Mouse (Mus musculus): Measurements from ENCODE around the gene Sorcs2. TPM values are rescaled to one million over a fixed set of nuclear protein-coding genes. Genes with fewer than 3 reads are reported as not detected.

Sorcs2 gene
- total RNA-seq, 2 experiments from 2014 or later = 15.6 to 16.0 TPM

DNA sequence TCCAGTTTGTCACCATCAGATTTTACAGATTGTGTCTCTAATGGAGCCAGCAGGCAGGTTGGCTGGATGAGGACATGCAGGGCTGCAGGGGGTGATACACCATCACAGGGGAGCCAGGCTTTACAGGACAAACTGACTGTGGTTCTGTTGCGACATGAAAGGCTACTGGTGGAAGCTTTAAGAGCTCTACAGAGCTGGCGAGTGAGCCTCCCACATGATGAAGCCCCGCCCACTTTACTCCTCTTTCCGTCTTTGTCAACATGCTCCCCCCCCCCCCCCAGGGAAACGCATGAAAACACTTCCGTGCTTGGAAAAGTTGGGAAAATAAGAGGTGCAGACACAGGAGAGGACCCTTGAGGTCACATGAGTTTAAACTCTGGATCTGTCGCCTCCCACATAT, 219.7 kb downstream of the Sorcs2 start:
- DNase-seq = no peak

DNA sequence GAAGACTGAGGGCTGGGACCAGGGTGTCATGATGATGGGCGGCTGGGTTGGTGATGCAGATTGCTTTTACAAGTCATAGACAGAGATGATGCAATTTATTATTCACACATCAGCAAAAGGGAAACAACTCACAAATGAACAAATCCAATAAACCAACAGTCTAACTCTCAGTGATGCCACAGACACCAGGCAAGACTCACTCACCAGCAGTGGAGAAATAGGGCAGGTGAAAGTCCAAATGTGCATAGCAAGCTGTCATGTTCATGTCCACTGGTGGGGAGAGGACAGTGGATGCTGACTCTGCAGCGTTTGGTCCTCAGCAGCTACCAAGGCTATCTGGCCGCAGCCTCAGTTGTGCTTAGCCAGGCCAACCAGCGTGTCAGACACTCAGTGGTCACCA, 221.1 kb downstream of the Sorcs2 start:
- DNase-seq = no peak

DNA sequence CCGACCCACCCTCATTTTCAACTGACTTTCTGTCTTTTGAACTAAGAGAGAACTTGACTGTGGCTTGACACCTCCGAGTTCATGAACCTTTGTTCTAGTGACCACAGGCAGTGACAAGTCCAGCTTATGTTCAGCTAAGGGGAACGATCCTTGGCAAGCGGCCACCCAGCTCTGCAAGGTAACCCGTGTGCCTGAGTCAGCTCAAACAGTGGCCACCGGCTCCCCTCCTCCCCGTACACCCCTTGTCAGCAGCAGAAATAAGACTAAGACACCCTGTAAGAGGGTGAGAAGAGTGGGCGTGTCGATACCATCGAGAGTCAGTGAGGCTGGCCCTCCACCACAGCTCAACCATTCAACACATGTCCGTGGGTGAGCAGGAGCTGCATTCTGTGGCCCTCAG, 221.5 kb downstream of the Sorcs2 start:
- no peak for DNase-seq

- no peak for DNase-seq
Observed at GRCm38 (mm10) chr5:36174569-36175115, 223.3 kb downstream of the Sorcs2 start.

DNA sequence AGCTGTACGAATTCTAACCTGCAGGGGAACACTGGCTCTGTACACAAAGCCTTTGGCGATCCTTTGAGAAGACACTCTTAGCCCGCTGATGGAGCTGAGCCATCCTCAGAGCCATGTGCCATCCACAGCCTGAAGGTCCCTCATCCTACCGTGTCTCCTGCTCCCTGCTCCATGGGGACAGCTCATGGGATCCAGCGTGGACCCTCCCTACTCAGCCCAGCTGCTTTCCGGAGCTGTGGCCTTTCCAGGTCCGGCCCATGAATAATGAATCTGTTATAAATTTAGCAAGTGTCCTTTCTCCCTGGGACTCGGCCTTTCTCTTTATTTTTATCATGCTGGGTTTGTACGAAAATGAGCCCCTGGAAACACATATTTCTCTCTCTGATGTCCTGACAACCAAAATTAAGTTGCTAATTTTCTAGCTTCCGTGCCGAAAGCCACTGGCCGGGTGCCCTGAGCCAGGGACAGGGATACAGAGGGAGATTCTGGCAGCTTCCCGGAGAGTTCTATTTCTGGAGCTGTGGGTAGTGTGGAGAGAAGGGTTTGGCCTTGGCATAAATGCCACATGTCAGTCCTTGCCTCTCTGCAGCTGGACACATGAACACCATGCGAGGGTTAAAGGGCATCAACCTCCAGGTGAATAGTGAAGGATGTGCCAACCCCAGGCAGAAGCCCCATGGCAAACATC, 228.8 kb downstream of the Sorcs2 start:
- DNase-seq = peak; percentile 61

DNA sequence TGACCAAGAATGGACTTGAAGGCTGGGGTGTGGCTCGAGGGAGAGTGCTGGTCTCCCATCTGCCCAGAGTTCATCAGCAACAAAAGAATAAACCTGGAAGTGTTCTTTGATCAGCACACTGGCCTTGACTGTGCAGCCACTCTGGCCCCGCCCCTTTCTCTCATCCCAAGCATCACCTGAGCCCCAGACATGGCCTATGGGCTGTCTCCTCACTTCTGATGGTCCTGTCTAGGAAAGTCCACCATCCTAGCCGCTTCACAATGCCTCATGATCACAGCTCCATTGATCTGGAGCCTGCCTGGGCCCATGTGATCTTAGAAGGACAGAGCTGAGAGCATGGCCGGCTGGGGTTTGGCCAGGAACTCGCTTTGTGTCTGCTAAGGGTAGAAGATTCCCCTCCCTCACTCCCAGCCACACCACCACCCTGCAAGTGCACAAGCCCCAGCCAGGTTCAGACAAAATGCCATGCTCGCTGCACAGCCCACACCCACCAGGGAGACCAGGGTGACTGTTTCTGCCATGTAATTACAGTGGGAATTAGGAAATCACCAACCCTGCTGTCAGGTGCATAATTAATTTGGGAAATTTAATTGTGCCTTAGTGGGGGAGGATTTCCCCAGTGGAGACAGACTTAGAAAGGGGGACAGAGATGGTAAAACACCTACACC, 231.5 kb downstream of the Sorcs2 start:
- no peak for DNase-seq

- DNase-seq = no peak
Observed at GRCm38 (mm10) chr5:36165424-36166302, 232.3 kb downstream of the Sorcs2 start.

- DNase-seq = no peak
Observed at GRCm38 (mm10) chr5:36154879-36155485, 243.0 kb downstream of the Sorcs2 start.

- no peak for DNase-seq
Observed at GRCm38 (mm10) chr5:36153261-36153660, 244.7 kb downstream of the Sorcs2 start.

GRCm38 (mm10) chr5:36151086-36151485, 246.9 kb downstream of the Sorcs2 start:
- DNase-seq = no peak

DNA sequence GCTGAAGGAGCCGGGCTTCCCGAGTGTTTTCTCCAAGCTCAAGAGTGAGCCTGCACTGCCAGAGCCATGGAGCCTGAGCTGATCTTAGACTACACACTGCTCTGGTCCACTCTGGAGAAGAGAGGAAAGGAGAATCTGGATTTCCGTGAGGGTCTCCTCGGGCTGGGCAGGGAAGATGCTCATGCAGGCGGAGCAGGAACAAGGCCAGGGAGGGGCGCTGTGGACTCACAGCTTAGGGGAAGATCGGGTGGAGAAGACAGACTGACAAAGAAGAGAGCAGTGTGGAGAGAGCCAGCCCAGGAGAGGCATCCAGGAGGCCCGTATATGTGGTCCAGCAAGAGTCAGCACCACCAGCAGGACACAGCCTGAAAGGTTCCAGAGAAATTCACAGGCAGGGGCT, 248.8 kb downstream of the Sorcs2 start:
- DNase-seq = no peak

GRCm38 (mm10) chr5:36146589-36146988, 251.3 kb downstream of the Sorcs2 start:
- no peak for DNase-seq

- DNase-seq = no peak
Observed at GRCm38 (mm10) chr5:36144560-36144959, 253.4 kb downstream of the Sorcs2 start.

GRCm38 (mm10) chr5:36141676-36142255, 256.2 kb downstream of the Sorcs2 start:
- DNase-seq = no peak

GRCm38 (mm10) chr5:36141112-36141511, 256.8 kb downstream of the Sorcs2 start:
- DNase-seq = no peak

DNA sequence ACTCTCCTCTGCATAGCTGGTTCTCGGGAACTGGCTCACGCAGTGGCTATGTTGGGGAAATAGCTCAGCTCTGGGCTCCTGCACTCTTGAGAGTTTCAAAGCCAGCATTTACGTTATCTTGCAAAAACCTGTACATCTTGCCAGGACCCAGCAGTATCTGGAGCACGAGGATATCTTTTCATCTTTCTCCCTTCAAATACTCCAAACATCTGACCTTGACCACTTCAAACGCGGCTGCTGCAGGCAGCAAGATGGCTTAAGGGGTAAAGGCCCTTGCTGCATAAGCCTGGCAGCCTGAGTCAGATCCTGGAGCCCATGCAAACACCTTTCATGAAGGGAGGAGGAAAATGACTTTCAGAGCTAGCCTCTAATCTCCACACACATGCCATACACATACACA, 258.2 kb downstream of the Sorcs2 start:
- DNase-seq = no peak

- no peak for DNase-seq
Observed at GRCm38 (mm10) chr5:36135874-36136542, 261.9 kb downstream of the Sorcs2 start.

- no peak for DNase-seq
Observed at GRCm38 (mm10) chr5:36134302-36134701, 263.6 kb downstream of the Sorcs2 start.

DNA sequence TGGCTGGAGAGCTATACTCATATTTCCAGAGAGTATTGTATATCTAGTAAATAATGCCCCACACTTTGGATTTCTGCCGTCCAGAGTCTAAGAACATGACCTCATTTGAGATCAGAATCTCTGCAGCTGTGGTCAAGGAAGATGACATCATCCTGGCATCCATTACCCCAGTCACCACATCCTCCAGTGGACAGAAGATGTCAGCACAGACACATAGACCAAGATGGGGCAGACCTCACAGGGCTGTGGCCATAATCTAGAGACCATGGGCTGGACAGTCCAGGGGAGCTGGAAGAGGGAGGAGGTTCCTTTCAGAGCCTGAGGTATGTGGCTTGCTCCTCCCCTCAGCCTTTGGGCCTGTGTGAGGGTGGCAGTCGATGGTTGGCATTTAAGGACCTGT, 264.0 kb downstream of the Sorcs2 start:
- no peak for DNase-seq

DNA sequence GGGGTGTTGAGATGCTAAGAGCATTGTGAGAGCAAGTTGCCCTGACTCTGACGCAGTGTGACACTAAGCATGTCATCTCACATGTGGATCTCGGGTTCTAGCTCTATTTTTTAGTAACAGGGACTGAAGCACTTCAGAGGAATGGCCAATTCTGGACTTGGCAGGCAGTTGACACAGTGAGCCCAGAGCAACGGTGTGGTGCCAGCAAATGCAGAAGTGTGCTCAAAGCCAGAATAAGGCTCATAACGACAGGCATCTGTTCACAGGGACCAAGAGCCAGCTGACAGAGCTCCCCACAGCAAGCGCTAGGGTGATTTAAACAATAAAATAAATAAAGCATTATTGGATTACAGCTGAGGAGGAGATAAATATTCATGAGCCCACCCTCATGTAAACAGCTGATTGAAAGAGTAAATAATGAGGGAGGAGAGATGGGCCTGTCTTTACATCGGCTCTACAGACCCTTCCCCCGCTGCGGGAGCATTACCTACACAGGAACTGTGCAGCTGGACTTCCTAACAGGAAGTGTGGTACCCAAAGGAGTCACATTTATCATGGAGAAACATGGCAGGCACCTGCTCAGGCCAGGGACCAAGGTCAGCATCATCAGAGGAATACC, 267.4 kb downstream of the Sorcs2 start:
- peak; percentile 36 for DNase-seq

- no peak for DNase-seq
Observed at GRCm38 (mm10) chr5:36129661-36130060, 268.3 kb downstream of the Sorcs2 start.

Data from gastrocnemius, postnatal 10 days (tissue).